Comparison of ENCODE assay signal across 14 mouse cellular contexts in the genomic region with DNA sequence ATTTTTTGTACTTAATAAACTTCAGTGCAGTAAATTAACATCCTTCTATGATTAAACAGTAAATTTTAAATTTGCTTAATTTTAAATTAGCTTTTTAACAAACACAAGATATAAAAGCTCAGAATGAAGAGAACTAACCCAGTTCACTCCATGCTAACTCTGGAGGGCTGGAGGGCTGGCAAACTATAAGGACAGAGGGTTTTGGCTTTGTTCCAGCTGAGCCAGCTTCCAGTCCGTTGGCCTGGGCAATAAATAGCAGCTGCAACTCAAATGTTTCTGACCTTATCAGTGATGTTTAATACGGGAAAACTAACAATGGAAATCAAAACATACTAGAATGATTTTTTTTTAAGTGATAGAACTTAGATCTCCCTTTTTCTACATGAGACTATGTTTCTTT.
DNase-seq lines count a peak whose midpoint lies in the region; ATAC-seq and TF ChIP-seq lines count a peak whose summit lies in the region.
"Had no signal": no experiment of that assay in that cellular context is flagged by ENCODE, and none has a peak within 500 bp of the region (broad histone marks: within the 10 kb centered on the region; RNA-seq: fewer than 3 reads in every experiment).

No protein-coding gene starts in this region.

- H3K9me3 ChIP-seq in heart, embryonic 12.5 days (replicated peaks), result no peaks in the 10 kb centered on the region
- H3K9me3 ChIP-seq: forebrain, embryonic 10.5 days; limb, embryonic 12.5 days; lung, embryonic 15.5 days had no signal

- H3K4me2 ChIP-seq in heart, embryonic 12.5 days, result no peak overlapping the region
- H3K4me2 ChIP-seq: limb, embryonic 12.5 days; lung, embryonic 15.5 days had no signal

- H3K9ac ChIP-seq in heart, embryonic 12.5 days, result no peak overlapping the region
- H3K9ac ChIP-seq: limb, embryonic 12.5 days; lung, embryonic 15.5 days had no signal

- WGBS in heart, embryonic 12.5 days, result 8% methylated on average over 2 of the region's 2 CpGs
- 18% methylated on average over 2 of the region's 2 CpGs for WGBS in lung, adult 2 months

- H3K27me3 ChIP-seq in heart, embryonic 12.5 days (replicated peaks), result no peaks in the 10 kb centered on the region
- H3K27me3 ChIP-seq: limb, embryonic 12.5 days; lung, embryonic 15.5 days had no signal

- ATAC-seq in heart, embryonic 12.5 days (ENCODE audit: insufficient number of reproducible peaks, low FRiP score), result no peak; the same call in 1 of the 2 replicates
- ATAC-seq: hindbrain, embryonic 16.5 days had no signal

- H3K4me1 ChIP-seq in heart, embryonic 12.5 days (replicated peaks), result no peaks in the 10 kb centered on the region
- H3K4me1 ChIP-seq in lung, adult 2 months (ENCODE audit: control insufficient read depth, insufficient read depth, low read length), result no peaks in the 10 kb centered on the region
- H3K4me1 ChIP-seq: forebrain, embryonic 10.5 days had no signal

- no peaks in the 10 kb centered on the region for H3K36me3 ChIP-seq in heart, embryonic 12.5 days
- H3K36me3 ChIP-seq: forebrain, embryonic 10.5 days; limb, embryonic 12.5 days; lung, embryonic 15.5 days had no signal

- no peak overlapping the region for H3K4me3 ChIP-seq in heart, embryonic 12.5 days
- no peak overlapping the region for H3K4me3 ChIP-seq in lung, adult 2 months (replicated peaks; ENCODE audit: extremely low read depth, low read depth, low read length)
- H3K4me3 ChIP-seq: forebrain, embryonic 10.5 days; limb, embryonic 12.5 days; lung, embryonic 15.5 days had no signal

- H3K27ac ChIP-seq in heart, embryonic 12.5 days (ENCODE audit: poor library complexity, severe bottlenecking), result no peak overlapping the region
- H3K27ac ChIP-seq: forebrain, embryonic 10.5 days; limb, embryonic 12.5 days; lung, embryonic 15.5 days had no signal

- DNase-seq in adrenal gland, postnatal 10 days, result peak; percentile 21
- no peak for DNase-seq in adrenal gland, adult 18-20 months (ENCODE audit: low spot score in 2 of 2)
- DNase-seq in heart, adult 8-10 months (ENCODE audit: low spot score), result peak; percentile 10
- peak; percentile 10 for DNase-seq in lung, postnatal 14 days
- DNase-seq in lung, adult 2 months, result no peak
- peak; percentile 50 for DNase-seq in retina, embryonic 14.5 days (ENCODE audit: low spot score)
- no peak for DNase-seq in kidney, adult 9 months
- DNase-seq: cerebellum, adult 11-12 months; right cerebral cortex, postnatal 25 days had no signal

- TF ChIP-seq POLR2A in lung, adult 2 months (IDR thresholded peaks at IDR 0.05; ENCODE audit: borderline replicate concordance, extremely low read depth, low read depth, low read length), result no peak

- no peak for TF ChIP-seq CTCF in lung, adult 2 months (IDR thresholded peaks at IDR 0.05; ENCODE audit: insufficient read depth, low read length)

Comparison
In these comparisons a context has a peak if more than half of its experiments do, and no peak if none do; other contexts are left out.
1. DNase-seq: peak in adrenal gland, postnatal 10 days (single experiment), heart, adult 8-10 months (single experiment), lung, postnatal 14 days (single experiment) and retina, embryonic 14.5 days (single experiment); none in adrenal gland, adult 18-20 months (0 of 2), lung, adult 2 months (single experiment) and kidney, adult 9 months (single experiment).